Mouse (Mus musculus) embryonic fibroblast, embryonic 13.5 days (primary cell): ENCODE measurements at regions not wholly inside any gene's neighbourhood (a gene's known extent, or its start where the extent isn't known, plus 50 kb on each side); places are given as distances from the start of the nearest gene placed in this dataset.

ENCODE experiments used
- CTCF ChIP-seq: IDR thresholded peaks from 2 replicates; pipeline ENCODE4 v1.5.1; 2011; ENCODE audit warnings: mild to moderate bottlenecking, control low read depth, low read length, moderate library complexity, borderline replicate concordance; ENCODE audit not compliant: insufficient read depth
- POLR2A ChIP-seq: IDR thresholded peaks from 2 replicates; pipeline ENCODE4 v1.6.1; 2011; ENCODE audit warnings: low read depth, mild to moderate bottlenecking, control low read depth, low read length, moderate library complexity

DNA sequence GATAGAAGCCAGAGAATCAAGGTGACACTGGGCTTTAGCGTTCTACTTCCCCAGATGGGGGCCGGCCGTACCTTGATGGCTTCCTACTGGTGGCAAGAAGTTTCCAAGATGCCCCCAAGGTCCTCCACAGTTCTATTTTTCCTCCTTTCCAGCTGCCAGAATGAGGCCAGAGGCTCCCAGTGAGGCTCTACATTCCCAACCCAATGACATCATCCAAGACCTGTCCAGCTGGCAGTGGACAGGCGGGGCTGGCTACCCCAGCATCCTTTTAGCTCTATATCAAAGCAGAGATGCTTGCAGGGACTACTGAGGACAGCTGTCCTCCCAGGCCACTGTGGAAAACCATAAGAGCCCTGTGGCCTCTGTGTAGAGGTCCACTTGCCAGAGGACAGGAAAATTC, 53.8 kb upstream of the Stx16 start:
- no peak for TF ChIP-seq POLR2A
- TF ChIP-seq CTCF = no peak
